In genomic region chr14:77033391-77033790, GRCm38 (mm10) we compare ENCODE assay signal across 17 mouse cellular contexts.
"Had no signal": no experiment of that assay in that cellular context is flagged by ENCODE, and none has a peak within 500 bp of the region (broad histone marks: within the 10 kb centered on the region; RNA-seq: fewer than 3 reads in every experiment).

No protein-coding gene starts in this region.

- H3K9me3 ChIP-seq: intestine, embryonic 15.5 days; limb, embryonic 12.5 days; midbrain, embryonic 12.5 days; neural tube, embryonic 13.5 days; stomach, embryonic 15.5 days had no signal

- H3K4me1 ChIP-seq: intestine, embryonic 15.5 days; stomach, embryonic 15.5 days had no signal

- ATAC-seq: intestine, embryonic 15.5 days; lung, postnatal 0 days; midbrain, embryonic 16.5 days had no signal

- H3K27me3 ChIP-seq: intestine, embryonic 15.5 days; neural tube, embryonic 13.5 days; stomach, embryonic 15.5 days had no signal

- H3K27ac ChIP-seq: intestine, embryonic 15.5 days; limb, embryonic 12.5 days; liver, embryonic 14.5 days; midbrain, embryonic 12.5 days; neural tube, embryonic 13.5 days; stomach, embryonic 15.5 days had no signal

- H3K4me2 ChIP-seq: intestine, embryonic 15.5 days; limb, embryonic 12.5 days; midbrain, embryonic 12.5 days; neural tube, embryonic 13.5 days; stomach, embryonic 15.5 days had no signal

- H3K9ac ChIP-seq: intestine, embryonic 15.5 days; limb, embryonic 12.5 days; liver, embryonic 14.5 days; midbrain, embryonic 12.5 days; neural tube, embryonic 13.5 days; stomach, embryonic 15.5 days had no signal

- H3K4me3 ChIP-seq: intestine, embryonic 15.5 days; limb, embryonic 12.5 days; midbrain, embryonic 12.5 days; neural tube, embryonic 13.5 days; stomach, embryonic 15.5 days had no signal

- H3K36me3 ChIP-seq: intestine, embryonic 15.5 days; limb, embryonic 12.5 days; midbrain, embryonic 12.5 days; neural tube, embryonic 13.5 days; stomach, embryonic 15.5 days had no signal

- DNase-seq: kidney, adult 18-20 months; kidney, postnatal 14 days; lung, adult 2 months; lung, postnatal 36 days; retina, postnatal 1 day; right cerebral cortex, postnatal 4 days; spleen, adult 18-20 months; thymus, adult 2 months; thymus, postnatal 25 days had no signal
